Mouse (Mus musculus) cortical plate, adult 2 months (tissue): Measurements from ENCODE around the gene Nos3. TPM values are rescaled to one million over a fixed set of nuclear protein-coding genes. Genes with fewer than 3 reads are reported as not detected.

Source experiments
- H3K27ac ChIP-seq: fragments of 200-500 bp; 2 replicates; pipeline ENCODE4 v1.5.1; 2012; ENCODE audit warnings: low read length, control low read depth, inconsistent platforms; ENCODE audit not compliant: insufficient read depth
- H3K4me1 ChIP-seq: fragments of 200-500 bp; 2 replicates; pipeline ENCODE4 v1.6.1; 2011; ENCODE audit warnings: low read length; ENCODE audit not compliant: control insufficient read depth, insufficient read depth
- H3K4me3 ChIP-seq: fragments of 200-500 bp; 2 replicates; pipeline ENCODE4 v1.5.1; 2011; ENCODE audit warnings: mild to moderate bottlenecking, low read length, control low read depth; ENCODE audit not compliant: insufficient read depth
- CTCF ChIP-seq: fragments of 200-500 bp; IDR thresholded peaks from 2 replicates; pipeline ENCODE4 v1.5.1; 2011; ENCODE audit warnings: mild to moderate bottlenecking, control low read depth, low read length; ENCODE audit not compliant: insufficient read depth; ENCODE audit errors: extremely low read depth
- POLR2A ChIP-seq: fragments of 200-500 bp; IDR thresholded peaks from 2 replicates; pipeline ENCODE4 v1.6.1; 2011; ENCODE audit warnings: mild to moderate bottlenecking, low read length, control low read depth; ENCODE audit not compliant: insufficient read depth; ENCODE audit errors: extremely low read depth
- polyA plus RNA-seq: library from polyadenylated mRNA; depleted of rRNA; stranded (reverse); fragments of >200 nt; gene quantifications from 2 replicates; pipeline ENCODE4 v1.2.3, GENCODE M21; 2012; rRNA removed

Gene Nos3
- 9.6 and 10.4 TPM in 2 replicates for polyA plus RNA-seq

DNA sequence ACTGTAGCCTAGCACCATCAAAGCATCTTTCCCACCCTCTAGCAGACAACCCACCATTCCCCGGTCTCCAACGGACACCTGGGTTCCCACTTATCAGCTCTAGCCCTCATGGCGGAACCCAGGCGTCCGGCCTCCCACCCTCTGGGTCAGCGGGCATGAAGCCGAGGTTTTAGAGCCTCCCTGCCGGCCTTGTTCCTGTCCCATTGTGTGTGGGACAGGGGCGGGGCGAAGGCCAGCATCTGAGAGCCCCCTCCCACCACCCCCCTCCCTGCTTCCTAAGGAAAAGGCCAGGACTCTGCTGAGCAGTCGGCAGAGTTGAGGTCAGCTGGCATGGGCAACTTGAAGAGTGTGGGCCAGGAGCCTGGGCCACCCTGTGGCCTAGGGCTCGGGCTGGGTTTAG, at the start of gene Nos3:
Nos3 (plus strand) TSS at position 303 of the 400 bp plus-strand sequence.
- Histone ChIP-seq H3K4me1 (no peaks in the 10 kb centered on the region), H3K4me3 (peak within 1 kb of the TSS; percentile 8; the same call in 1 of the 2 replicates), H3K27ac (peak within 1 kb of the TSS; percentile 59; the same call in 1 of the 2 replicates)
- TF ChIP-seq CTCF (no peak), POLR2A (no peak)

DNA sequence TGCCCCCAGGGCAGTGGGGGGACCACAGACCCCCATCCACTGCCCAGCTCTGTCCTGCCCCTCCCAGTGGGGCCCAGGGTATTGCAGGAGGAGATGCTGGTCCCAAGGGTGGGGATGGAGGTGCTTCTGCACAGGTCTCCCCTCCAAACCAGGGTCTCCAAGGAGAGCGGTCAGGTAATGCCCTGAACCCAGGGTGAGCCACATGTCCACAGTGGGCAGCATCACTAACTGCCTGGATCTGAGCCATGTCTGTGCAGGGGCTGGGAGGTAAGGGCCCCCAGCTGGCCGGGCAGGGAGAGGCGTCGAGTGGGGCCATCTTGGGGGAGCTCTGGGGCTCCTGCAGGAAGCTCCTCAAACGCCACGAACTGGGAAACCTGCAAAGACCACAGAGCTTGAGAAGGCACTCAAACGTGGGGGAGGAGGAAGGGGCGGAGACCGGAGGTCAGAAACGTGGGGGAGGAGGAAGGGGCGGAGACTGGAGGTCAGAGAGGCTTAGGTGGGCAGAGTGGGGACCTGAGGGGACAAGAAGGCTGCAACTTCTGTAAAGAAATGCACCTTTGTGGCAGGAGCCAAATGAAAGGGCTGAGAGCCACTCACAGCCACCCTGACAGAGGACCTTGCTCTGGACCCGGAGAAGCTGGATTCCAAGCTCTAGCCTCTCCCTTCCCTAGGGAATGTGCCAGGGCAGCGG, 44.7 kb upstream of the Nos3 start:
- TF ChIP-seq CTCF (no peak), POLR2A (no peak)
- Histone ChIP-seq H3K4me1 (no peaks in the 10 kb centered on the region), H3K27ac (no peak overlapping the region), H3K4me3 (no peak overlapping the region)

GRCm38 (mm10) chr5:24320467-24320813, 44.2 kb upstream of the Nos3 start:
- no peak overlapping the region for H3K4me3 ChIP-seq
- H3K4me1 ChIP-seq: no peaks in the 10 kb centered on the region
- no peak overlapping the region for H3K27ac ChIP-seq
- TF ChIP-seq POLR2A (no peak), CTCF (no peak)

DNA sequence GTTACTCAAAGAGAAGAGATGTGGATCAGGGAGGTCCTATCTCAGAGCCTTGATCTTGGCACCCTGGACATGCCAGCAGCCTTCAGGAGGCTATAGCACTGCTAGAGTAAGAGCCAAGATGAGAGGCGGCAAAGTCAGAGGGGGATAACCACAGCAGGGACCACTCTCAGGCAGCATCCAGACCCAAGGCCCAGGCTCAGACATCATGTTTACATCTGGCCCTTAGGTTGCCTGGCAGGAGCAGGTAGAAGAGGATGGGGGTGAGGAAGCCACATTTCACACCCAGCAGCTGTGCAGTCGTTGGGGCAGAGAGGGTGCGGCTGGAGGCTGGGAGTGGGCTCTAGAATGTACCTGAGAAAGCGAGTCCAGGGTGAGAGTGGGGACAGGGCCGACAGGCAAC, 43.7 kb upstream of the Nos3 start:
- Histone ChIP-seq H3K4me3 (no peak overlapping the region), H3K27ac (no peak overlapping the region), H3K4me1 (no peaks in the 10 kb centered on the region)
- TF ChIP-seq CTCF: no peak
- TF ChIP-seq POLR2A: no peak

DNA sequence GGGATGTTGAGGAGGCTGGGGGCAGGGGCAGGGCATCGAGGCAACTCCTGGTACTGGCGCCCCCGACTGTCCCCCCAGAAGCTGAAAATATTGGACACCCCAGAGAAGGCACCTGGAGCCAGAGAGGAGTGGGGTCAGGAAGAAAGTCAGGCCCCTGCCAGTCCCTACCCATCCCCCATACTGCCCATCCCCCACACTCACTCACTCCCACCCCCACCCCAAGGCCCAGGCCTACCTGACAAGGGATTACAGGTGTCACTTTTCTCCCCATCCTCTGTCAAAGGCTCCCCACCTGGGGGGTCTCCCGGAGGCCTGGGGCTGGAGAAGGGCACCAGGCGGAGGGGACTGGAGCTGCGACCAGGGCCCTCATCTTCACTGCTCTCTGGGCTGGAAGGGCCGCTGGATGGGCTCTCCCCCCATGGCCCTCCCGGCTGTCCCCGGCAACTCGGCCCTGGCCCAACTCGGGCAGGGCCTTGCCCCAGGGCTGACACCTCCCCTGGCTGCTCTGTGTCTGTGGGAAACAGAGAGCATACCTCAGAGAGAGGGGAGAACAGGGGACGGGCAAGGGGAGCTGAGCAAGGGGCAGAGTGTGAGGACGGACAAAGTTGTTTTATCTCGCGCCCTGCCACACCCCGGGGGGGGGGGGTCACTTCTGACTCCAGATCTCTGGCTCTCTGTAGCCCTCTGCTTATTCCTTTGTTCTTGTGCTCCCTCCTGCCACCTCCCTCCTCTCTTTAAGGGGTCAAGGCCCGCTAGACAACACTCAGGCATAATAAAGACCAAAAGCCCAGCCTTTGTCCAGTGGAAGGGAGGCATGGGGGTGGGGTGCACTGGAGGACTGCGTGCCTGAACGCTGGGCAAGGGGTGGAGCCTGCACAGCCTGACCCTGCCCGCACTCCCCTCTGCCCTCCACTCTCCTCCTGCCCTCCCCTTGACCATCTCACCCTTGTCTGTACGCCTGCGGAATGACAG, 42.6 kb upstream of the Nos3 start:
- Histone ChIP-seq H3K4me3 (no peak overlapping the region), H3K27ac (no peak overlapping the region), H3K4me1 (no peaks in the 10 kb centered on the region)
- TF ChIP-seq POLR2A (no peak), CTCF (no peak)

DNA sequence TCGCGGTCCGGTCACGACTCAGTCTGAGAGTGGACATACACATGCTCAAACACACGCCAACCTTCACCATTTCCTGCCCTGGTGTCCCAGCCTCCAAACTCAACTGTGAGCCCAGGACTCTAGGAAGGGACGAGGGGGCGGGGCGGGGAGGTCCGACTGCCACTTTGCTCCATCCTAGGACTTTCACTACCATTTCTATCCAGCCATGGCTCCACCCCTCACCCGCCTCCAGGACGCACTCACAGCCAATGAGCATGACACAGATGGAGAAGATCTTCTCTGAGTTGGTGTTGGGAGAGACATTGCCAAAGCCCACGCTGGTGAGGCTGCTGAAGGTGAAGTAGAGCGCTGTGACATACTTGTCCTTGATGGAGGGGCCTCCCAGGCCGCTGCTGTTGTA, 39.4 kb upstream of the Nos3 start:
- Histone ChIP-seq H3K27ac (no peak overlapping the region), H3K4me1 (no peaks in the 10 kb centered on the region; the same call in 1 of the 2 replicates), H3K4me3 (no peak overlapping the region)
- TF ChIP-seq CTCF: no peak
- no peak for TF ChIP-seq POLR2A

DNA sequence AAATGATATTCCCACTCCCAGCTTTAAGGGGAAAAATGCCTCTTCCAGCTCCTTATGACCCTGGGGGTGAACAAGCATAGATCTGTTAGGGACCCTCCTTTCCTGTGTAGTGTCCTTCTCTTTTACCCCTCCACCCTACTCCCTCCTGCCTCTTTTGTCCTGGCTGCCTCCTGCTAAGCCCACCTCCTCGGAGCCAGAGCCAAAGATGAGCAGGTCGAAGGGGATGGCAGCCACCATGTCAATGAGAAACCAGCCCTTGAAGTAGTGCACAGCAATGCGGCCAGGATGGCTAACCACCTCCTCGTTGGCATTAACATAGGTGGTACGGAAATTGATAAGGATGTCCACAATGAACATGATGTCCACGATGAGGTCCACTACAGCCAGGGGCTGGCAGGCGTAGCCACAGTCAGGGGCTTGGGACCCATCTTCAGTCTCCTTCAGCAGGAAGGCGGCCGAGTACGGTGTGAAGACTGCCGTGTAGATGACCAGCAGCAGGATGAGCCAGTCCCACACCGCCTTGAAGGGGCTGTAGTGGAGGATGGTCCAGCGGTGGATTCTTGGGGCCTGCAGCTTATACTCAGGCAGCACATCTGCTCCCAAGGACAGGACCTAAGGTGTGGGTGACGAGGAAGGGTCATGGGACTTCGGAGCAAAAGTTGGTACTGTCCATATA, 38.3 kb upstream of the Nos3 start:
- no peaks in the 10 kb centered on the region; the same call in 1 of the 2 replicates for H3K4me1 ChIP-seq
- no peak overlapping the region for H3K4me3 ChIP-seq
- no peak for TF ChIP-seq POLR2A
- TF ChIP-seq CTCF: no peak
- H3K27ac ChIP-seq: no peak overlapping the region

DNA sequence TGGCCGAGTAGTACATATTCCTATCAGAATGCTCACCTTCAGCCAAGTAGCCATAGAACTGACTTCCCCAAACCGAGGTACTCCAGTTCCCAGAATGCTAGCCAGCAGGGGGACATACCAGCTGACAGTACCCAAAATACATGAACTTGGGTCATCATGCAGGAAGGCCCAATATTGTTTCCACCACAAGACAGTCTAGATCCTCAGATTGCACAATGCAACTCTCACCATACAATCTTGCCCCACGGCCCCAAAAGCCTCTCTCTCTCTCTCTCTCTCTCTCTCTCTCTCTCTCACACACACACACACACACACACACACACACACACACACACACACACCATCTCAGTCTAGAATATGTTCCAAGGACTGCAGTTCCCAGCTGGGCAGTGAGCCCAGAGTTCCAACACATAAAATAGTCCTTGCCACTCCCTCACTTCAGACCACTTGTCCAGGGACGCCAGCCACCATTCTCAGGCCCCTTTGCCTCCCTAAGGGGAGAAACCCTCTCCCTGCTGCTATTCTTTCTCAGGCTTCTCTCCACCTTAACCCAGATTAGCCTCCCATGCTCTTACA, 37.7 kb upstream of the Nos3 start:
- Histone ChIP-seq H3K4me1 (no peaks in the 10 kb centered on the region; the same call in 1 of the 2 replicates), H3K27ac (no peak overlapping the region), H3K4me3 (no peak overlapping the region)
- TF ChIP-seq POLR2A: no peak
- no peak for TF ChIP-seq CTCF

DNA sequence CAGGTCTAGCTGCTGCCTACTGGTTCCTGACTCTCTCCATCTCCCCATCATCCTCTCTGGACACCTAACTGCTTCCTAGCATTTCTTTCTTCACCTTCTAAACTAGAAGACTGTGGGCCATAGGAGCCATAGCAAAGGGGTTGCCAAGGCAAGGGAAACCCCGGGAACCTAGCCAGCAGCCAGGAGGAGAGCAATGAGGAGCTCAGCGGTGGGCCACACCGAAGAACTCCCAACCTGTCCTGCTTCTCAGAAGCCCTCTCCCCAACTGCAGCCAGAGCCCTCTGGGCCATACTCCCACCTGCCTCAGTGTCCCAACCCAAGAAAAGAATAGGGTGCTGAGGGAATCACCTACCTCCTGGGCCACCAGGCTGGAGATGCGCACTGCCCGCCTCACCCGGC, 35.8 kb upstream of the Nos3 start:
- H3K27ac ChIP-seq: no peak overlapping the region
- TF ChIP-seq CTCF (no peak), POLR2A (no peak)
- H3K4me3 ChIP-seq: no peak overlapping the region
- no peaks in the 10 kb centered on the region; the same call in 1 of the 2 replicates for H3K4me1 ChIP-seq
